Mouse (Mus musculus): ENCODE measurements around the gene Naglu. TPM values are rescaled to one million over a fixed set of nuclear protein-coding genes. Genes with fewer than 3 reads are reported as not detected.
A peak's percentile ranks its signal among the peaks of the same experiment; 100 is the strongest.

Naglu gene
- total and polyA plus RNA-seq, 2 experiments from 2014 or later: 12.6 to 14.9 TPM

DNA sequence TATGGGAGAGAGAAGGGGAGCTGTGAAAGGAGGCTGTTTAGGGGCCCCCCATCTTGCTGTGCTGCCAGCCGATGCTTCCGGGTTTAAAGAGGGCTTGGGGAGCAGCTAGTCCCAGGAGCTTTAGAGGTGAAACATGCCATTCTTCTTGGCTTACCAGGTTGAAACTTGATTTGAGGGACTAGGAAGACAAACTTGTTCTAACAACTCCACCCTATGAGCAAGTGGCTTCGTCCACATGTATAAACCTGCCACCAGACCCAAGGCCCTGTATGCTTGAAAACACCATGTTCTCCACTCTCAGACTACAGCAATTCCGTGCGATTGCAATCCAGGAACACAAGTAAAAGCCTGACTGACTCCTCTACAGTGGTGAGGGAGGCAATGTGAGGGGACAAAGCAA lies 33.2 kb downstream of the Naglu start:
- no peak for TF ChIP-seq CTCF (IDR thresholded peaks at IDR 0.05; ENCODE audit: low read depth)
- Histone ChIP-seq H3K27me3 (ENCODE audit: insufficient read depth, low read length) (no peaks in the 10 kb centered on the region), H3K27ac (ENCODE audit: low read depth, low read length) (no peak overlapping the region), H3K4me1 (ENCODE audit: insufficient read depth) (no peaks in the 10 kb centered on the region), H3K9me3 (ENCODE audit: low read length) (no peaks in the 10 kb centered on the region), H3K4me3 (ENCODE audit: low read depth, low read length) (no peak overlapping the region), H3K4me2 (ENCODE audit: low read depth) (no peak overlapping the region), H3K36me3 (ENCODE audit: insufficient read depth) (peaks cover 62% of the 10 kb centered on the region), H3K9ac (no peak overlapping the region)
- 91% methylated on average over 5 of the region's 5 CpGs for WGBS
- no peak for DNase-seq
- no peak for ATAC-seq

DNA sequence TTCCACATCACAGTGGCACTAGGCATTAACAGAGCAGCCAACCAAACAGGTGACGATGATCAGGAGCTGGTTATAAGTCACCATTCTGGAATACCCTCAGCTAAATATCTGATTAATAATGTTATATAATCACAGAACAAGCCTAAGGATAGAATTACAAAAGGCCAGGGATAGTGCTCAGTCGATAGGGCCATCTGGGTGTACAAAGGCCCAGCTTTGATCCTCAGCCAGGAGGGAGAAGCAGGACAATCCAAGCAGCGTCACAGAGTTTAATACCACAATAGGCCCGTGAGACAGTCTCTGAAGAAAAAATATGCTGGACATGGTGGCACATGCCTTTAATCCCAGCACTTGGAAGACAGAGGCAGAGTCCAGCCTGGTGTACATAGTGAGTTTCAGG lies 39.5 kb downstream of the Naglu start:
- Histone ChIP-seq H3K27ac (ENCODE audit: low read depth, low read length) (no peak overlapping the region), H3K4me2 (ENCODE audit: low read depth) (no peak overlapping the region), H3K36me3 (ENCODE audit: insufficient read depth) (0 out of 2 replicates have a peak, but pooled peaks cover 3% of the 10 kb centered on the region), H3K27me3 (ENCODE audit: insufficient read depth, low read length) (no peaks in the 10 kb centered on the region), H3K9me3 (ENCODE audit: low read length) (no peaks in the 10 kb centered on the region), H3K4me1 (ENCODE audit: insufficient read depth) (no peaks in the 10 kb centered on the region), H3K4me3 (ENCODE audit: low read depth, low read length) (no peak overlapping the region), H3K9ac (no peak overlapping the region)
- no peak for TF ChIP-seq CTCF (IDR thresholded peaks at IDR 0.05; ENCODE audit: low read depth)
- DNase-seq (no peak), ATAC-seq (no peak)
- 51% methylated on average over 4 of the region's 4 CpGs for WGBS

GRCm38 (mm10) chr11:101110708-101111107 lies 40.9 kb downstream of the Naglu start:
- DNase-seq (no peak), ATAC-seq (no peak)
- WGBS: 69% methylated on average over 5 of the region's 5 CpGs
- no peaks in the 10 kb centered on the region for H3K27me3 ChIP-seq (ENCODE audit: insufficient read depth, low read length)
- no peak for TF ChIP-seq CTCF (IDR thresholded peaks at IDR 0.05; ENCODE audit: low read depth)
- H3K4me3 ChIP-seq (ENCODE audit: low read depth, low read length): no peak overlapping the region
- no peaks in the 10 kb centered on the region for H3K9me3 ChIP-seq (ENCODE audit: low read length)
- no peak overlapping the region for H3K4me2 ChIP-seq (ENCODE audit: low read depth)
- H3K9ac ChIP-seq: no peak overlapping the region; the same call in 1 of the 2 replicates
- H3K4me1 ChIP-seq (ENCODE audit: insufficient read depth): no peaks in the 10 kb centered on the region
- H3K36me3 ChIP-seq (ENCODE audit: insufficient read depth): 0 out of 2 replicates have a peak, but pooled peaks cover 3% of the 10 kb centered on the region
- H3K27ac ChIP-seq (ENCODE audit: low read depth, low read length): no peak overlapping the region

- Histone ChIP-seq H3K4me1 (ENCODE audit: insufficient read depth) (no peaks in the 10 kb centered on the region), H3K27me3 (ENCODE audit: insufficient read depth, low read length) (no peaks in the 10 kb centered on the region), H3K27ac (ENCODE audit: low read depth, low read length) (no peak overlapping the region), H3K4me2 (ENCODE audit: low read depth) (no peak overlapping the region), H3K9ac (no peak overlapping the region), H3K9me3 (ENCODE audit: low read length) (no peaks in the 10 kb centered on the region), H3K36me3 (ENCODE audit: insufficient read depth) (0 out of 2 replicates have a peak, but pooled peaks cover 3% of the 10 kb centered on the region), H3K4me3 (ENCODE audit: low read depth, low read length) (no peak overlapping the region)
- DNase-seq (no peak), ATAC-seq (no peak)
- WGBS: 92% methylated on average over 4 of the region's 4 CpGs
- no peak for TF ChIP-seq CTCF (IDR thresholded peaks at IDR 0.05; ENCODE audit: low read depth)
Observed at GRCm38 (mm10) chr11:101111178-101111577, 41.4 kb downstream of the Naglu start.

GRCm38 (mm10) chr11:101112186-101112585 lies 42.4 kb downstream of the Naglu start:
- 88% methylated on average over 3 of the region's 3 CpGs for WGBS
- 0 out of 2 replicates have a peak, but pooled peaks cover 3% of the 10 kb centered on the region for H3K36me3 ChIP-seq (ENCODE audit: insufficient read depth)
- TF ChIP-seq CTCF (IDR thresholded peaks at IDR 0.05; ENCODE audit: low read depth): no peak
- no peak overlapping the region for H3K4me2 ChIP-seq (ENCODE audit: low read depth)
- no peak overlapping the region for H3K9ac ChIP-seq
- ATAC-seq: no peak
- no peaks in the 10 kb centered on the region for H3K4me1 ChIP-seq (ENCODE audit: insufficient read depth)
- H3K9me3 ChIP-seq (ENCODE audit: low read length): no peaks in the 10 kb centered on the region
- no peak overlapping the region for H3K27ac ChIP-seq (ENCODE audit: low read depth, low read length)
- no peaks in the 10 kb centered on the region for H3K27me3 ChIP-seq (ENCODE audit: insufficient read depth, low read length)
- DNase-seq: no peak
- H3K4me3 ChIP-seq (ENCODE audit: low read depth, low read length): no peak overlapping the region

DNA sequence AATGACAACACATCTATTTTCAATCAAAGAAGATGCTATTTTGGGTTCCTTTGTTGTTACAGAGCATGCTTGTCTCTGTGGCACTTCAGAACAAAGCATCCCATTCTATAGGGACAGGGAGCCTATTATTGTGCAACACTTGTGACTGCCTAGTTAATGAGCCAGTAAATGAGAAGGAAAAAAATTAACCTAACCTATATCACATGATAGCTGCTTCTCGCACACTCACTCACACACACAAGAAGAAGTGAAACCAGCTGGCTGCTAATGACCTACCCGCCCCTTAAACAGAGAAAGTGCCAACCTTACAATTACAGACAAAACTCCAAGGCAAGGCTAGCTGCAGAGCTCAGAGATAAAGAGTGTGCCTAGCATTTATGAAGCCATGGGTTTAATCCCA lies 45.8 kb downstream of the Naglu start:
- TF ChIP-seq CTCF (IDR thresholded peaks at IDR 0.05; ENCODE audit: low read depth): no peak
- Histone ChIP-seq H3K4me3 (ENCODE audit: low read depth, low read length) (no peak overlapping the region), H3K36me3 (ENCODE audit: insufficient read depth) (no peaks in the 10 kb centered on the region), H3K4me1 (ENCODE audit: insufficient read depth) (peaks cover 10% of the 10 kb centered on the region), H3K9me3 (ENCODE audit: low read length) (no peaks in the 10 kb centered on the region), H3K9ac (no peak overlapping the region), H3K4me2 (ENCODE audit: low read depth) (no peak overlapping the region), H3K27me3 (ENCODE audit: insufficient read depth, low read length) (no peaks in the 10 kb centered on the region), H3K27ac (ENCODE audit: low read depth, low read length) (no peak overlapping the region)
- WGBS: 27% methylated on average over 2 of the region's 2 CpGs
- ATAC-seq (no peak), DNase-seq (no peak)

DNA sequence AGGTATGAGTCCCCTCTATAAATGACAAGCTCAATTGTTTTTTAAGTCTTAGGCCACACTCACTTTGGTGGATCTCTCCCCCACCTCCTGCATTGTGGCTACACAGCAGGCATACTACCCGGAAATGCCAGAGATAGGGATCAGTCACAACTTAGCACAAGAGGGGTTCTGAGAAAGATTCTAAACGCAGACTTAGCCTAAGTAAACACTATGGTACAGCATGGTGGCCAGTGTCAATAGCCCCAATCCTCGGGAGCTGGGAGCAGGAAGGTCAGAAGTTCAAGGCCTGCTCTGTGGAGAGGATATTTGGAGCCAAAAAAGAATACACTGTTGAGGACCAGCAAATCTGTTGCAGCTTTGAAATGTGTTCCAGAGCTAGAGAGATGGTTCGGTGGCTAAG lies 48.3 kb downstream of the Naglu start:
- Histone ChIP-seq H3K36me3 (ENCODE audit: insufficient read depth) (peaks cover 8% of the 10 kb centered on the region; the same call in 1 of the 2 replicates), H3K4me3 (ENCODE audit: low read depth, low read length) (no peak overlapping the region), H3K27ac (ENCODE audit: low read depth, low read length) (no peak overlapping the region), H3K9me3 (ENCODE audit: low read length) (no peaks in the 10 kb centered on the region), H3K4me2 (ENCODE audit: low read depth) (peak overlapping the region; percentile 87), H3K9ac (peak overlapping the region; percentile 94; the same call in 1 of the 2 replicates), H3K4me1 (ENCODE audit: insufficient read depth) (peaks cover 17% of the 10 kb centered on the region), H3K27me3 (ENCODE audit: insufficient read depth, low read length) (no peaks in the 10 kb centered on the region)
- no peak for TF ChIP-seq CTCF (IDR thresholded peaks at IDR 0.05; ENCODE audit: low read depth)
- no peak for DNase-seq
- WGBS: 54% methylated on average over 4 of the region's 4 CpGs
- ATAC-seq: no peak
